Mouse (Mus musculus) brain, embryonic 14.5 days (tissue): ENCODE results near the gene Ikbkg.

Experiments
- CTCF ChIP-seq: fragments of 200-500 bp; IDR thresholded peaks from 2 replicates; pipeline ENCODE4 v1.5.1; 2012; ENCODE audit warnings: inconsistent platforms, mild to moderate bottlenecking, moderate library complexity, borderline replicate concordance; ENCODE audit not compliant: insufficient read depth, insufficient read length; ENCODE audit errors: extremely low read depth
- POLR2A ChIP-seq: fragments of 200-500 bp; IDR thresholded peaks from 2 replicates; pipeline ENCODE4 v1.6.1; 2012; ENCODE audit warnings: mild to moderate bottlenecking, inconsistent platforms, borderline replicate concordance; ENCODE audit not compliant: poor library complexity, insufficient read depth, insufficient read length, severe bottlenecking; ENCODE audit errors: extremely low read depth

GRCm38 (mm10) chrX:74426256-74426655 lies 33.2 kb downstream of the Ikbkg start:
- TF ChIP-seq CTCF = no peak
- TF ChIP-seq POLR2A = no peak
